Comparison of ENCODE assay signal across 9 mouse cellular contexts in genomic region chr3:104770035-104770434, GRCm38 (mm10). TPM values are rescaled to one million over a fixed set of nuclear protein-coding genes. Genes with fewer than 3 reads are reported as not detected.
A peak's percentile ranks its signal among the peaks of the same experiment; 100 is the strongest.
DNase-seq lines count a peak whose midpoint lies in the region; ATAC-seq lines count a peak whose summit lies in the region.
"Had no signal": no experiment of that assay in that cellular context is flagged by ENCODE, and none has a peak within 500 bp of the region (broad histone marks: within the 10 kb centered on the region; RNA-seq: fewer than 3 reads in every experiment).

No protein-coding gene starts in this region.

- DNase-seq in heart, adult 11 months = peak; percentile 90
- DNase-seq in heart, postnatal 25 days (ENCODE audit: low spot score) = no peak
- DNase-seq in right cerebral cortex, adult 18-20 months = peak; percentile 45
- DNase-seq in right cerebral cortex, postnatal 36 days (ENCODE audit: low spot score in 2 of 2) = no peak
- peak; percentile 65 for DNase-seq in adrenal gland, postnatal 14 days
- no peak for DNase-seq in yolk sac, embryonic 10.5 days (ENCODE audit: low spot score)
- no peak for DNase-seq in gastrocnemius, postnatal 36 days

- intact Hi-C loops in heart, postnatal 25 days (cut with DNase I) = loop anchor here (5.0 kb wide), 2 partner anchors 197 to 292 kb away; no protein-coding TSS in a partner anchor
- intact Hi-C loops in gastrocnemius, postnatal 36 days (cut with DNase I) = no loop called here

- peak overlapping the region; percentile 73; the same call in 1 of the 2 replicates for H3K27ac ChIP-seq in limb, embryonic 12.5 days

- WGBS in limb, embryonic 12.5 days = 68% methylated on average over 10 of the region's 10 CpGs

- H3K36me3 ChIP-seq in limb, embryonic 12.5 days = no peaks in the 10 kb centered on the region

- no peak for ATAC-seq in limb, embryonic 12.5 days (ENCODE audit: insufficient number of reproducible peaks, insufficient read depth, low FRiP score, low TSS enrichment, low read depth)

- no peak overlapping the region for H3K9ac ChIP-seq in limb, embryonic 12.5 days (replicated peaks)

- no peaks in the 10 kb centered on the region for H3K9me3 ChIP-seq in limb, embryonic 12.5 days

- no peak overlapping the region for H3K4me3 ChIP-seq in limb, embryonic 12.5 days (replicated peaks)

- H3K27me3 ChIP-seq in limb, embryonic 12.5 days = peaks cover 4% of the 10 kb centered on the region; the same call in 1 of the 2 replicates

- H3K4me2 ChIP-seq in limb, embryonic 12.5 days = no peak overlapping the region

- peaks cover 45% of the 10 kb centered on the region for H3K4me1 ChIP-seq in limb, embryonic 12.5 days (replicated peaks)

RNA-seq across cellular contexts. Expression of gene Ppm1j, which starts 10.8 kb away (rescaled TPM):
- 10 to 100 TPM; 22.4 to 26.6 TPM for total RNA-seq in heart, postnatal 25 days (2021)
- total RNA-seq in adrenal gland, postnatal 14 days (2021) = 5.7 and 10.0 TPM in 2 replicates
- 2.6 and 3.4 TPM in 2 replicates for polyA plus RNA-seq in limb, embryonic 12.5 days (2016; fragmentation: Nextera tagmentation; extraction: Ambion mirVana)
- total RNA-seq in gastrocnemius, postnatal 36 days (2021) = 10 to 100 TPM; 30.5 to 40.0 TPM

RNA-seq across cellular contexts. Expression of gene Fam19a3, which starts 11.6 kb away (rescaled TPM):
- total RNA-seq in heart, postnatal 25 days (2021) = 1 to 10 TPM; 2.5 to 3.0 TPM
- 0.90 and 1.9 TPM in 2 replicates for total RNA-seq in adrenal gland, postnatal 14 days (2021)
- 0.24 and 0.85 TPM in 2 replicates for polyA plus RNA-seq in limb, embryonic 12.5 days (2016; fragmentation: Nextera tagmentation; extraction: Ambion mirVana)
- 1 to 10 TPM; 3.9 to 4.4 TPM for total RNA-seq in gastrocnemius, postnatal 36 days (2021)
- total RNA-seq: left cerebral cortex, postnatal 14 days had no signal

RNA-seq across cellular contexts. Expression of gene Rhoc, which starts 18.1 kb away (rescaled TPM):
- total RNA-seq in heart, postnatal 25 days (2021) = 100 to 1,000 TPM in 1 of 2 experiments, 10 to 100 TPM in 1; 96.9 to 108 TPM
- 136 and 141 TPM in 2 replicates for total RNA-seq in adrenal gland, postnatal 14 days (2021)
- polyA plus RNA-seq in limb, embryonic 12.5 days (2016; fragmentation: Nextera tagmentation; extraction: Ambion mirVana) = 152 and 154 TPM in 2 replicates
- total RNA-seq in gastrocnemius, postnatal 36 days (2021) = 10 to 100 TPM; 31.8 to 39.4 TPM

RNA-seq across cellular contexts. Expression of gene Mov10, which starts 48.3 kb away (rescaled TPM):
- 1 to 10 TPM; 6.2 to 6.3 TPM for total RNA-seq in heart, postnatal 25 days (2021)
- 17.8 and 18.4 TPM in 2 replicates for total RNA-seq in adrenal gland, postnatal 14 days (2021)
- polyA plus RNA-seq in limb, embryonic 12.5 days (2016; fragmentation: Nextera tagmentation; extraction: Ambion mirVana) = 73.8 and 77.2 TPM in 2 replicates
- total RNA-seq in gastrocnemius, postnatal 36 days (2021) = 1 to 10 TPM; 1.3 to 1.7 TPM

Comparison
In these comparisons a context has a peak if more than half of its experiments do, and no peak if none do; other contexts are left out.
1. DNase-seq: peak in heart, adult 11 months (single experiment), right cerebral cortex, adult 18-20 months (single experiment) and adrenal gland, postnatal 14 days (single experiment); none in heart, postnatal 25 days (single experiment), right cerebral cortex, postnatal 36 days (0 of 2), yolk sac, embryonic 10.5 days (single experiment) and gastrocnemius, postnatal 36 days (0 of 2).